Mouse (Mus musculus): Measurements from ENCODE around the gene Gps2.

GRCm38 (mm10) chr11:69895291-69895690, 18.4 kb upstream of the Gps2 start, which contains the start of gene Acap1:
- no peak for TF ChIP-seq CTCF (IDR thresholded peaks at IDR 0.05; ENCODE audit: borderline replicate concordance, control insufficient read depth, extremely low read depth, insufficient read depth, low read length, poor library complexity)
- TF ChIP-seq POLR2A (IDR thresholded peaks at IDR 0.05; ENCODE audit: control insufficient read depth, extremely low read depth, insufficient read depth, low read length, poor library complexity): peak; percentile 69

All from thymus, adult 2 months (tissue).